Mouse (Mus musculus): ENCODE measurements around the gene Sema3g. TPM values are rescaled to one million over a fixed set of nuclear protein-coding genes. Genes with fewer than 3 reads are reported as not detected.

Gene Sema3g
- polyA plus RNA-seq (2015; fragmentation: Nextera tagmentation; extraction: Ambion mirVana) = 0.65 and 0.86 TPM in 2 replicates

DNA sequence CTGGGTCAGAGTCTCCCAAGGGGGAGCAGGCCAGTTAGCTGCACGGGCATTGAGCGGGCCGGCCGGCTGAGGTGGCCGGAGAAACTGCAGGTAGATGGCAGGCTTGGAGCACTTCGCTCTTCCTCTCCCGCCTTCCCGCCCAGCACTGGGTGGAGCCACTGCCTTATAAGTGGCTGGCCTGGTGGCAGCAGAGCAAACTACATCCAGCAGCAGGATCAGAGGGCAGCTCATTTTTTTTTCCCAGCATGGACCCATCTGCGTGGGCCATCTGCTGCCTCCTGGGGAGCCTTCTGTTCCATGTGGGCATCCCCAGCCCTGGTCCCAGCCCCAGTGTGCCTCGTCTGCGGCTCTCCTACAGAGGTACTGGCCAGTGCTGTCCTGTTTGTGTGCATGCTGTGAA lies at the start of gene Sema3g:
Gene Sema3g (plus strand): TSS at position 195 of the 400 bp plus-strand sequence.
- H3K36me3 ChIP-seq (replicated peaks) = no peaks in the 10 kb centered on the region
- 12% methylated on average over 11 of the region's 11 CpGs for WGBS
- H3K4me2 ChIP-seq = peak within 1 kb of the TSS; percentile 22; the same call in 1 of the 2 replicates
- H3K9me3 ChIP-seq = no peaks in the 10 kb centered on the region
- H3K4me1 ChIP-seq = peaks cover 10% of the 10 kb centered on the region
- H3K27me3 ChIP-seq (replicated peaks) = no peaks in the 10 kb centered on the region
- H3K4me3 ChIP-seq = no peak within 1 kb of the TSS
- no peak within 1 kb of the TSS for H3K27ac ChIP-seq
- no peak within 1 kb of the TSS for H3K9ac ChIP-seq
- ATAC-seq (replicated peaks) = peak; percentile 51

DNA sequence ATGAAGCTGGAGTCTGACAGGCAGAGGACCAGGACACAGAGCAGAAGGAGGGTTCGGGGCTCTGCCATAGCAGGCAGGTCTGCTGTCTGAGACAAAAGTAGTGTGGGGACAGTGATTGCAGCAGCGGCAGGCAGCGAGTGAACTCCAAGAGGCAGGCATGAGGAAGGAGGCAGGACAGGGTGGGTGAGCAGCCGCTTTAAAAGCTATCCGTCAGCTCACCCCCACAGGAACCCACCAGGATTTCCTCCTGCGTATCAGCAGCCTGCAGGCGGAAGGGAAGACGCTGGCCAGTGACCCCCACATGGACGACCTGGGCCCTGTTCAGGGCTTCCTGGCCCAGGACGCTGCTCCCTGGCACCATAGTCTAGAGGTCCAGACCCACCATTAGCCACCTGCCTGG lies 49.2 kb upstream of the Sema3g start, which contains the start of gene Stab1:
Gene Stab1 (minus strand): TSS at position 217 of the 400 bp plus-strand sequence.
- no peaks in the 10 kb centered on the region for H3K4me1 ChIP-seq
- H3K27me3 ChIP-seq (replicated peaks) = no peaks in the 10 kb centered on the region
- WGBS = 53% methylated on average over 10 of the region's 10 CpGs
- no peak within 1 kb of the TSS for H3K9ac ChIP-seq
- peak within 1 kb of the TSS; percentile 15; the same call in 1 of the 2 replicates for H3K4me2 ChIP-seq
- peaks cover 34% of the 10 kb centered on the region for H3K36me3 ChIP-seq (replicated peaks)
- no peak within 1 kb of the TSS for H3K27ac ChIP-seq
- H3K4me3 ChIP-seq = no peak within 1 kb of the TSS
- ATAC-seq (replicated peaks) = no peak
- no peaks in the 10 kb centered on the region for H3K9me3 ChIP-seq

DNA sequence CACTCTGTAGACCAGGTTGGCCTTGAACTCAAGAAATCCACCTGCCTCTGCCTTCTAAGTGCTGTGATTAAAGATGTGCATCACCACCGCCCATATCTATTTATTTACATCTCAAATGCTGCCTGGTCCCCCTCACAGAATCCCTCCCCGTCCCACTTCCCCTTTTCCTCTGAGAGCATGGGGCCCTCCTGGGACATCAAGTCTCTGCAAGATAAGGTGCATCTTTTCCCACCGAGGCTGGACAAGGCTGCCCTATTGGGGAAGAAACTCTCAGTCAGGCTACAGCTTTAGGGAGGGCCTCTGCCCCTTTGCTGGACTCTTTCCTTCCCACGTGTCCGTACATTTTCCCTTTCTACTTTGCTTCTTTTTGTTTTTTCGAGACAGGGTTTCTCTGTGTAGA lies 48.2 kb upstream of the Sema3g start:
- peaks cover 44% of the 10 kb centered on the region for H3K36me3 ChIP-seq (replicated peaks)
- WGBS = 81% methylated on average over 6 of the region's 6 CpGs
- H3K4me2 ChIP-seq = no peak overlapping the region
- H3K27ac ChIP-seq = no peak overlapping the region
- no peak overlapping the region for H3K4me3 ChIP-seq
- no peaks in the 10 kb centered on the region for H3K9me3 ChIP-seq
- no peak overlapping the region for H3K9ac ChIP-seq
- ATAC-seq (replicated peaks) = no peak
- no peaks in the 10 kb centered on the region for H3K27me3 ChIP-seq (replicated peaks)
- no peaks in the 10 kb centered on the region for H3K4me1 ChIP-seq

DNA sequence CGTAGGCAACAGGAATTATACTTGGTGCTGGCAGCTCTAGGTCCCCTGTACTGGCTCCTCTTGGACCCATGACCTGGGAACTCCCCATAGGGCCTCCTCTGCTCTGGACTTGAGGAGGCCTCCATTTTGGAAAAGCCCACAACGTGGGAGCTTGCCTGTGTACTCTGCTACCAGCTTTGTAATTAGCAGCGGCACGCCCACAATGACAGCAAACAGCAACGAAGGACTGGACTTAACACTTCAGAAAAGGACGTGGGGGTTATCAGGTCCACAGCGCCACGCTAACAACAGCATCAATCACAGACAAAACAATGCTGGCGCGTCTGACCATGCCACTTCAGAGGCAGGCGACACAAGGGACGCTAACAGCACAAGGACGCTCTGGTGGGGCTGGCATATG lies 46.7 kb upstream of the Sema3g start:
- Histone ChIP-seq H3K9me3 (no peaks in the 10 kb centered on the region), H3K27me3 (replicated peaks) (no peaks in the 10 kb centered on the region), H3K36me3 (replicated peaks) (peaks cover 57% of the 10 kb centered on the region), H3K27ac (no peak overlapping the region; the same call in 1 of the 2 replicates), H3K4me1 (no peaks in the 10 kb centered on the region), H3K4me2 (no peak overlapping the region), H3K9ac (no peak overlapping the region), H3K4me3 (no peak overlapping the region)
- WGBS = 82% methylated on average over 13 of the region's 13 CpGs
- ATAC-seq (replicated peaks) = no peak

DNA sequence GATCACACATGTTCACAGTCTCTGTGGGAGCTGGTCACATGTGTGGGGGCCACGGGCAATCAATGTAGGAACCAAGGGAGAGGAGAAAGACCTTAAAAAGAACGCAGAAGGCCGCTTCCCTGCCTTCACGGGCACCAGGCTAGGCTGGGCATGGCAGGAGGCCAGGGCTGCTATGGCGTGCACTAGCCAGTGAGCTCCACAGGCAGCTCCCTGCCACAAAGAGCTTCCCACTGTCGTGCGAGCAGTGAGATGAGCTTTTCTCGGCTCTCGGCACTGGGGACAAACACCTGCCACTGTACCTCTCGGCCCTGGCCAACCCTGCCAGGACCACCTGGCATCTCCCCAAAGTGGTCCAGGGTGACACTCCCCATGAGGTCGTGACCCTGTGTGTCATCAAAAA lies 46.3 kb upstream of the Sema3g start:
- no peak overlapping the region for H3K4me3 ChIP-seq
- H3K27ac ChIP-seq = no peak overlapping the region

DNA sequence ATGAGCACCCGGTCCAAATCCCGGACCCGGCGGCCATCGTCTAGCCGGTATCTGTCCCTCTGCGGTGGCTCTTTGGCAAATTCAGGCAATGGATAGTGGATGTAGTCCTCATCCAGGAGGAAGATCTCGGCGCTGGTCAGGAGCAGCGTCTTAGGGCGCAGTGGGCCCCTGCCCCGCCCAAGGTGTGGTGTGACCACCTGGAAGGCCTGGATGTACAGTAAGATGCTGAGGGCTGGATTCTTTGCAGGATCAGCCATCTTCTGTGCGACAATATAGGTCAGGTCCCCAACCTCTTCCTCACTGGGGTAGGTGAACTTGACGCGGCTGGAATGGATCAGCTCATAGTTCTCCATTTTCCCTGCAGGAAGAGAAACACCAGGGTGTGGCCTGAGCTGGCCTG lies 45.8 kb upstream of the Sema3g start:
- Histone ChIP-seq H3K9me3 (no peaks in the 10 kb centered on the region), H3K36me3 (replicated peaks) (peaks cover 66% of the 10 kb centered on the region), H3K4me2 (no peak overlapping the region), H3K27me3 (replicated peaks) (no peaks in the 10 kb centered on the region), H3K4me1 (no peaks in the 10 kb centered on the region), H3K4me3 (no peak overlapping the region), H3K9ac (no peak overlapping the region), H3K27ac (no peak overlapping the region)
- 96% methylated on average over 15 of the region's 15 CpGs for WGBS
- no peak for ATAC-seq (replicated peaks)

More for the DNA sequence above, 46.3 kb upstream of the Sema3g start:
- no peak overlapping the region for H3K9ac ChIP-seq
- no peak for ATAC-seq (replicated peaks)
- H3K4me2 ChIP-seq = no peak overlapping the region
- 83% methylated on average over 11 of the region's 11 CpGs for whole genome bisulfite sequencing
- H3K4me1 ChIP-seq = no peaks in the 10 kb centered on the region
- H3K27me3 ChIP-seq (replicated peaks) = no peaks in the 10 kb centered on the region
- no peaks in the 10 kb centered on the region for H3K9me3 ChIP-seq
- peaks cover 61% of the 10 kb centered on the region for H3K36me3 ChIP-seq (replicated peaks)

DNA sequence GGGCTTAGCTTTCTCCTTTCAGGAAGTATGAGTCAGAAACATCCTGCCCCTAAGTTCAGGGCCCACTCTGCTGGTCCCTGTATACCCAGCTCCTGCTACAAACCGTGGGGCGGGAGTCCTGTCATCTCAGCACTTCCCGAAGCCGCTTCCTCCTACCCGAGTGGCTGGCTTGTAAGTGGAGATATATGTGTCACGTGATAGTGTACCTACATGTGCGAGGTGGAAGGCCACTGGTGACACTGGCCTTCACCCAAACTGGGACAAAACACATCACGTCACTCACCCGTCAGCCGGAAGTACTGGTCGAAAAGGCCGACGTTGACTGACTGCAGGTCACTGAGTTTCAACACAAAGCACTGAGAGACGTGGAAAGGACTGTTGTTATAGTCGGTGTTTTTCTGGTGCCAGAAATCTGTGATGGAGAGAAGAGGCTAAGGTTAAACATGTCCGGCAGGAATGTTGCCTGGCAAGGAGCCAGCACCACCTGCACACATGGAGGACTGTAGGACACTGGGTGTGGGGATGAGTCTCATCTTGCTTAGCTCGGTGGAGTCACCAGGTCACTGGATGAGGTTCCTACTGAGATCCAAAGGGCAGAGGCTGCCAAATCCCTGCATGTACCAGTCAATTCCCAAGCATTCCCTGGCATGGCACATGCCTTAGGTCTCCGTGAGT lies 44.7 kb upstream of the Sema3g start:
- ATAC-seq (replicated peaks) = no peak
- no peaks in the 10 kb centered on the region for H3K9me3 ChIP-seq
- no peak overlapping the region for H3K4me3 ChIP-seq
- H3K4me1 ChIP-seq = no peaks in the 10 kb centered on the region
- no peak overlapping the region for H3K9ac ChIP-seq
- no peak overlapping the region for H3K4me2 ChIP-seq
- 90% methylated on average over 18 of the region's 18 CpGs for WGBS
- no peak overlapping the region for H3K27ac ChIP-seq
- H3K27me3 ChIP-seq (replicated peaks) = no peaks in the 10 kb centered on the region
- H3K36me3 ChIP-seq (replicated peaks) = peaks cover 77% of the 10 kb centered on the region

DNA sequence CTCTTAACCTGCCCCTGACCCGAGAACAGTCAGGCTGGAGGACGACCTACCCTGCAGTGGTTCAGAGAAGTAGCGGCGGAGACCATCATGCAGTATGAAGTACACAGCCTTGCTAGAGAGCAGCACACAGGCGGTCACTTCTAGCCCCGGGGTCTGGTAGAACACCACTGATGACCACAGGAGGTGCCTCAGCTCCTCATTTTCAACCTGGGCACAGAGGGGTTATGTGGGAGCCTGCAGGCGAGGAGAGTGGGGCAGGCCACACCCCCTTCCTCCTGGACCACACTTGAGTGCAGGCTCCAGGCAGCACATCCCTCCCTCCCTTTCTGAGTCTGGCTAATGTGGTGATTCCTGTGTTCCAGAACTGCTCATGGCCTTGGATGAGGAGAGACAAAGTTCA lies 44.1 kb upstream of the Sema3g start:
- Histone ChIP-seq H3K36me3 (replicated peaks) (peaks cover 80% of the 10 kb centered on the region), H3K27ac (no peak overlapping the region), H3K9ac (no peak overlapping the region), H3K4me1 (no peaks in the 10 kb centered on the region), H3K9me3 (no peaks in the 10 kb centered on the region), H3K4me3 (no peak overlapping the region), H3K27me3 (replicated peaks) (no peaks in the 10 kb centered on the region), H3K4me2 (no peak overlapping the region)
- ATAC-seq (replicated peaks) = no peak
- 90% methylated on average over 7 of the region's 7 CpGs for WGBS

DNA sequence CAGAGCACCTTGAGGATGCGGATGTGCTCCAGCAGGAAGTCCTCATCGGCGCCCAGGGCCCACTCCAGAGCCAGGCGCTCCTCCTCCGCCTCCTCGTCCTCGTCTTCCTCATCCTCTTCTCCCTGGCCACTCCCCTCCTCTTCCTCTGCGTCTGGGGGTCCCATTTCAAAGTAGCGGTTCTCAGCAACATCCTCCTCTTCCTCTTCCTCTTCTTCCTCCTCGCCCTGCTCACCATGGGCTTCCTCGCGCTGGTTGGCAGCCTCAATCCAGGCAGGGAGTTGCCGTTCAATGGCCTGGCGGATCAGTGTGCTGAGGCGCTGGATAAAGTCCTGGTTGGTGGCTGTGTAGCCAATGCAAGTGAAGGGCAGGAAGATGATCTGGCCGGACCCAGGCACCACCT lies 40.4 kb upstream of the Sema3g start:
- no peak for ATAC-seq (replicated peaks)
- no peak overlapping the region for H3K27ac ChIP-seq
- WGBS = 95% methylated on average over 16 of the region's 16 CpGs
- no peaks in the 10 kb centered on the region for H3K27me3 ChIP-seq (replicated peaks)
- H3K36me3 ChIP-seq (replicated peaks) = peaks cover 85% of the 10 kb centered on the region
- no peak overlapping the region for H3K9ac ChIP-seq
- H3K4me1 ChIP-seq = no peaks in the 10 kb centered on the region
- no peak overlapping the region for H3K4me2 ChIP-seq
- no peak overlapping the region for H3K4me3 ChIP-seq
- no peaks in the 10 kb centered on the region for H3K9me3 ChIP-seq

DNA sequence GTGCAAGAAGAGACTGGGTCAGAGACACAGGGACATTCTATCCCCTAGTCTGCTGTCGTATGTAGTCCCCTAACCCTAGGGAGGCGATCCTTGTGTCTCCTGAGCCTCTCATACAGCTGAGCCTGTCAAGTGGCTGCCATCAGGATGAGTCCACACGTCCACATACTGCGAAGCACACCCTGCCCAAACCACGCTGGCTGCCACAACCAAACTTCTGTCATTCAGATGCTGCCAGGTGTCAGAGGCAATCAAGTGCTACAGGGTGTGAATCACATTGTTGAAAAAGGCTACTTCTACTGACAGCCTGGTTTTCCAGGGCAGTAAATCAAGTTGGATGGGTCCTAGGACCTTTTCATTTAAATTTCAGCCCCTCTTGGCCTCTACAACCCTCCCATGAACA lies 39.9 kb upstream of the Sema3g start:
- H3K4me3 ChIP-seq = no peak overlapping the region
- 93% methylated on average over 5 of the region's 5 CpGs for WGBS
- no peak overlapping the region for H3K9ac ChIP-seq
- H3K27me3 ChIP-seq (replicated peaks) = no peaks in the 10 kb centered on the region
- no peak for ATAC-seq (replicated peaks)
- no peaks in the 10 kb centered on the region for H3K9me3 ChIP-seq
- H3K4me2 ChIP-seq = no peak overlapping the region
- H3K4me1 ChIP-seq = no peaks in the 10 kb centered on the region
- peaks cover 82% of the 10 kb centered on the region for H3K36me3 ChIP-seq (replicated peaks)
- H3K27ac ChIP-seq = no peak overlapping the region

DNA sequence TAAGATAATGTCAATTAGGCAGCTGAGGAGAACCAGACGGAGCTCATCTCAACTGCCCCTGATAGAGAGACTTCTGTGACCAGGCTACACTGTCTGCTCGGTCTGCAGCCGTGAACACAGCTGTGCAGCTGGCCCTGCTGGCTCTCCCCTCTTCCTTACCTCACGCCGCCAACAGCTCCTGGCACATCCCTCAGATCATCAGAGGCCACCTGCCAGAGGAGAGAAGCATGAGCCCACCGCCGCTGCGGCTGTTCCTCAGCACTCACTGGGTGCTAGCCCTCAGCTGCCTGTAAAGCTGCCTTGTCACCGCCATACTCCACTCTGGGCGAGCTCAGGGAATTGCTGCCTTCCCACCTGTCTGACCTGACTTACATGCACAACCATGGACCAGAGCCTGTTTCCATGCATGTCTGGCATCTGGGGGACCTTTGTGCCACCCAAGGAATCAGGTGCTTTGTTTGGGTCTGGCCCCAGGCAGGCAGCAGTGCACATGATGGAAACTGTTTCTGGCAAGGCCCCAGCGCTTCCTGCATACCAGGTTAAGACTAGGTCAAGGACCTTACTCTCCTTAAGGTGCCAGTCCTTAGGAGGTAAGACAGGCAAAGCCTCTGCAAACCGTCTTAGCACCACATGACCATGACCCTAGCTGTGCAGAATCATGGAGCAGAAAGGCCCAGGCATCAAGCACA lies 37.8 kb upstream of the Sema3g start:
- Histone ChIP-seq H3K4me2 (no peak overlapping the region), H3K27me3 (replicated peaks) (no peaks in the 10 kb centered on the region), H3K36me3 (replicated peaks) (peaks cover 81% of the 10 kb centered on the region), H3K9me3 (no peaks in the 10 kb centered on the region), H3K27ac (no peak overlapping the region), H3K4me3 (no peak overlapping the region), H3K9ac (no peak overlapping the region), H3K4me1 (no peaks in the 10 kb centered on the region)
- ATAC-seq (replicated peaks) = no peak
- WGBS = 94% methylated on average over 12 of the region's 12 CpGs

DNA sequence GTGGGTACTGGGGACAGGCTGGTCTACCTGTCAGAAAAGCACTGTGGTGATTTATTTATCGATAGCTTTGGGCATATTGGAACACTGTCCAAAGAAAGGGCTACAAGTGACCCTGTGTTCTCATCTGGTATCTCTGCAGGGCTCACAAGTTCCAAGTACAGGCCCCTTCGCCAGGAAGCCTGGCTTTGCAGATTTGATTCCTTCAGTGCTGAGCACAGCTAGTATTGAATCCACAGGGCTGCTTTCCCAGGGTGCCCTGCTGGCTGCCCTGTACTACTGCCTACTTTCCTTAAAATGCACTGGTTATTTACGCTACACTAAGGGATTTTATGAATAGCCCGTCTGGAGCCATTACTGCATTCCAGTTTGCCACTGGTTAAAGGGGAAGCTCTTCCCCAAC lies 36.1 kb upstream of the Sema3g start:
- H3K36me3 ChIP-seq (replicated peaks) = peaks cover 81% of the 10 kb centered on the region
- WGBS = 89% methylated on average over 4 of the region's 4 CpGs
- no peak overlapping the region for H3K4me3 ChIP-seq
- no peak overlapping the region for H3K27ac ChIP-seq
- no peak for ATAC-seq (replicated peaks)
- H3K9ac ChIP-seq = no peak overlapping the region
- H3K4me2 ChIP-seq = no peak overlapping the region
- no peaks in the 10 kb centered on the region for H3K9me3 ChIP-seq
- H3K27me3 ChIP-seq (replicated peaks) = no peaks in the 10 kb centered on the region
- no peaks in the 10 kb centered on the region for H3K4me1 ChIP-seq
